Mouse (Mus musculus): ENCODE results near the gene Dnmt3c.

GRCm38 (mm10) chr2:153710701-153711330 is 14.4 kb downstream of the Dnmt3c start:
- TF ChIP-seq CTCF (IDR thresholded peaks at IDR 0.05; ENCODE audit: extremely low read depth, insufficient read length, insufficient replicate concordance, low read depth, low read length) (peak; percentile 58; the same call in 1 of the 2 replicates), POLR2A (IDR thresholded peaks at IDR 0.05; ENCODE audit: low read depth, low read length) (no peak)
